Comparison of ENCODE assay signal across 13 mouse cellular contexts in the genomic region with DNA sequence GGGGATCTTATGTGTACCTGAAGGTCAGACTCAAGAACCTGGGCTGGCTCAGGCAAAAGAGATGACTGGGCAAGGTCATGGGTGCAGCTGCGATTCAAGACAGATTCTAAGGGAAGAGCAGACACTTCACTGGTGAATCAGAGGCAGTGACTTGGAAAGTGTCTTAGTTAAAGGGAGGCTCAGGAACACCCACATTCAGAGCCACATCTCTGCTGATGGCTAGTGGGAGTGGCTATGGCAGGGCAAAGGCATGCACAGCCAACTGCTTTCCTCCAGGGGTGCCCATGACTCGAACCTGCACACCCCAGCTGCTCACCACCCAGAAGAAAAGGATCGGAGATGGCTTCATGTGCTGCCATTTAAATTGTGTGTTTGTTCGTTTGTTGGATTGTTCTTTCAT.
"Had no signal": no experiment of that assay in that cellular context is flagged by ENCODE, and none has a peak within 500 bp of the region (broad histone marks: within the 10 kb centered on the region; RNA-seq: fewer than 3 reads in every experiment).

No protein-coding gene starts in this region.

- ATAC-seq: liver, postnatal 0 days; lung, postnatal 0 days; midbrain, embryonic 13.5 days had no signal

- DNase-seq: kidney, adult 18-20 months; kidney, postnatal 25 days; layer of hippocampus, adult 9-11 months; layer of hippocampus, postnatal 36 days; left cerebral cortex, postnatal 4 days; liver, postnatal 0 days; lung, embryonic 14.5 days; right cerebral cortex, adult 18-20 months; right cerebral cortex, postnatal 14 days; right cerebral cortex, postnatal 4 days; thymus, postnatal 25 days had no signal
